Mouse (Mus musculus): ENCODE data around the gene Ndufa10.

Gene Ndufa10

GRCm38 (mm10) chr1:92431420-92431819 is 42.2 kb downstream of the Ndufa10 start:
- no peak for DNase-seq (ENCODE audit: low read depth, low spot score)

GRCm38 (mm10) chr1:92430991-92431390 is 42.7 kb downstream of the Ndufa10 start:
- no peak for DNase-seq (ENCODE audit: low read depth, low spot score)

- DNase-seq (ENCODE audit: low read depth, low spot score): no peak
Observed at GRCm38 (mm10) chr1:92424714-92425113, 48.9 kb downstream of the Ndufa10 start.

- no peak for DNase-seq (ENCODE audit: low read depth, low spot score)
Observed at GRCm38 (mm10) chr1:92405131-92405530, 68.5 kb downstream of the Ndufa10 start.

- no peak for DNase-seq (ENCODE audit: low read depth, low spot score)
Observed at GRCm38 (mm10) chr1:92400556-92400955, 73.1 kb downstream of the Ndufa10 start.

- DNase-seq (ENCODE audit: low read depth, low spot score): no peak
Observed at GRCm38 (mm10) chr1:92398601-92399000, 75.1 kb downstream of the Ndufa10 start.

GRCm38 (mm10) chr1:92397511-92398051 is 76.1 kb downstream of the Ndufa10 start:
- DNase-seq (ENCODE audit: low read depth, low spot score): no peak

GRCm38 (mm10) chr1:92394279-92394678 is 79.4 kb downstream of the Ndufa10 start:
- no peak for DNase-seq (ENCODE audit: low read depth, low spot score)

- no peak for DNase-seq (ENCODE audit: low read depth, low spot score)
Observed at GRCm38 (mm10) chr1:92393166-92393565, 80.5 kb downstream of the Ndufa10 start.

All from retina, adult 2 months (tissue).